Mouse (Mus musculus) B cell, adult 62 days (primary cell): ENCODE results near the gene Cbx1. TPM values are rescaled to one million over a fixed set of nuclear protein-coding genes. Genes with fewer than 3 reads are reported as not detected.

Experiments
- total RNA-seq: library from RNA; stranded (reverse); gene quantifications from 4 replicates; pipeline ENCODE4 v1.2.4, GENCODE M21; 2023

Cbx1 gene
- 53.6 to 64.3 TPM (median 60.8 TPM) in 4 replicates for total RNA-seq

GRCm38 (mm10) chr11:96788871-96789795 lies at the start of gene Cbx1:
Gene Cbx1 (plus strand): TSS chr11:96789127.

DNA sequence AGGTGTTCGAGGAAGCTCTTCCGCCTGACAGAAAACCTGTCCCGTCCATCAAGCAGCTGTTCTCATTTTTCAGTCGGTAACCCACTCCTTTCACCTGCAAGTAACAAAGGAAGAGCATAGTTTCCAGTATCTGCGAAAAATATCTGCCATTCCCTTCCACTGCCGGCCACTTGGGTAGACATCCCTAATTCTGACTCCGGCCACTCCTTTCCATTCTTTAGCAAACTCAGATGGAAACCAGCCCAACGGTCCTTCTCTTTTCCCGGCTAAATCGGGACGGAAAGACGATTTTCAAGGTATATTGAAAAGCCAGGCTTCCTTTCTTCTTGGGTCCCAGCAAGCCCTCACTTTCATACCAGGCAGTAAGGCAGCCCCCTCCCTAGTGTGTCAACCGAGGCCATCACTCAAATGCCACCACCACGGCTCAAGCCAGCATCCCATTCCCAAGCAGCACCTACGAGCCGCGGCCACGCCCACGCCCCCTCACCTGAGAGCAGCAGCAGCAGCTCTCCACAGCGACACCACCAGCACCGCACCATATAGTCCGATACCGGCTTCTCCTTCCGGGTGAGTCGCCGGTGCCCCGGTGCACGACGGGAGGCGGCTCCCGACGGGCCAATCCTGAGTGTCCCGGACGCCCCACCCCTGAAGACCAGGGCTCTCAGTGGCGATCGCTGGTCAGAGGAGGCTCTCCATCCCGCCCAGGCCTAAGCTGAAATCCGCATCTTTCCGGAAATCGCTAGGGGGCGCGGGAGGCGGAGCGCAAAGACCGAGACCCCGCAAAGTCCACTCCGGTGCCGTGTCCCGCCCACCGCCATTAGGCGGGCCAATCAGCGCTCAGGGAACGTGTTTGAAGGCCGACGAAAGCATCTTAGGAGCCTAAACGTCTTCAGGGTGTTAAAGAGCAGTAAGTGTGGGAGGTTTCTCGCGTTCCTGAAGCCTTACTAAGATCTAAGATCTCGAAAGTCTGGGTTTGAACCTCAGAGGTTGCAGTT lies 11.7 kb upstream of the Cbx1 start, which contains the start of gene Snx11:
Gene Snx11, minus strand, starts transcription at position 592 of the 995 bp plus-strand sequence.

DNA sequence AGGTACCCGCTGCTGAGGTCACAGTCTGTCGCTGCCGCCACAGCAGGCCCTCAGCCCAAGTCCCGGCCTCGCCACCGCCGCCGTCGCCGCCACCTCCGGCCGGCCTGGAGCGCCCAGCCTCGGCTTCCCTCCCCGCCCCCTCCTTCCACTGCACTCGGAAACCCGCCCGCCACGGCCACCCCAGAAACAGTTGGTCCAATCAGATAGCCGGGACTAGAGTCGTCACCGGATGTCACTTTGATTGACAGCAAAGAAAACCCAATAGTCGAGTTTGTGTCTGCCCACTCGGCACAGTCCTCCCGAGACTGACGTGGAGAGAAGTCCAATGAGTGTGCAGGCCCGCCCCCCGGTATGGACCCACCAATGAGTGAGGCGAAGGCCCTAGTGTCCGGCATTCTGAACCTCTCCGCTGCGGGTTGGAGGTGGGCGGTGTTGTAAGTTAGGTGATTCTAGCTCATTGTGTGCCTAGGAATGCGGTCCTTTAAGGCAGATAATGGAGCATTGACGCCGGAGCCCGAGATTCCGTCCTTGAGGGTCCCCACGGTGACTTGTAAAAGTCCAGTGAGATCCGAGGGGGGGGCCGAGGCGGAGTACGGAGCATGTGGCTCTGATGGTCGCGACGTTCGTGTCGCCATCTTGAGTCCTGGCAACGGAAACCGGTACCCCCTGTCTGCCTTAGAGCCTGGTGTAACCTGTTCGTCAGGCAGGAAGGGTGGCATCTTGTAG lies 41.0 kb downstream of the Cbx1 start, which contains the start of gene Nfe2l1:
Gene Nfe2l1, minus strand, starts transcription at position 156 of the 726 bp plus-strand sequence.

GRCm38 (mm10) chr11:96849681-96850467 lies 60.9 kb downstream of the Cbx1 start, which contains the start of gene Copz2:
Gene Copz2 (plus strand): TSS chr11:96849870.

Other genes with a start within 250 kb of the Cbx1 start
- gene Snx11, start 11.6 kb upstream of the Cbx1 start, total RNA-seq = 55.0 to 62.3 TPM (median 59.7 TPM) in 4 replicates
- 65.0 to 89.1 TPM (median 82.8 TPM) in 4 replicates for gene Nfe2l1, start 40.8 kb downstream of the Cbx1 start, total RNA-seq
- gene Copz2, start 60.7 kb downstream of the Cbx1 start, total RNA-seq = not detected in 4 replicates
- gene Cdk5rap3, start 127.4 kb downstream of the Cbx1 start, total RNA-seq = 42.7 to 58.5 TPM (median 49.9 TPM) in 4 replicates
- not detected in 4 replicates for gene Prr15l, start 139.0 kb downstream of the Cbx1 start, total RNA-seq
- 23.0 to 26.0 TPM (median 26.0 TPM) in 4 replicates for gene Pnpo, start 154.9 kb downstream of the Cbx1 start, total RNA-seq
- gene Sp2, start 193.8 kb downstream of the Cbx1 start, total RNA-seq = 53.9 to 62.0 TPM (median 54.7 TPM) in 4 replicates
- gene Sp6, start 224.3 kb downstream of the Cbx1 start, total RNA-seq = 0.19 TPM in 1 of 4 replicates, not detected in the others
- 7.4 to 9.4 TPM (median 8.3 TPM) in 4 replicates for gene Scrn2, start 240.8 kb downstream of the Cbx1 start, total RNA-seq